Mouse (Mus musculus) splenic B cell, adult 2 months (primary cell): ENCODE data around the gene Dydc1.

Experiments used
- DNase-seq: peaks from one replicate; pipeline ENCODE4 v3.0.0-alpha.2; 2011; ENCODE audit warnings: low read depth, low spot score
- H3K27me3 ChIP-seq: 2 replicates; pipeline ENCODE4 v1.6.1; 2012; ENCODE audit warnings: mild to moderate bottlenecking, low read length, moderate library complexity, mixed read lengths; ENCODE audit not compliant: control insufficient read depth, poor library complexity, insufficient read depth, severe bottlenecking
- H3K36me3 ChIP-seq: 2 replicates; pipeline ENCODE4 v1.6.1; 2012; ENCODE audit warnings: mild to moderate bottlenecking, low read length, moderate library complexity, mixed read lengths; ENCODE audit not compliant: control insufficient read depth, poor library complexity, insufficient read depth, severe bottlenecking

Dydc1 gene

DNA sequence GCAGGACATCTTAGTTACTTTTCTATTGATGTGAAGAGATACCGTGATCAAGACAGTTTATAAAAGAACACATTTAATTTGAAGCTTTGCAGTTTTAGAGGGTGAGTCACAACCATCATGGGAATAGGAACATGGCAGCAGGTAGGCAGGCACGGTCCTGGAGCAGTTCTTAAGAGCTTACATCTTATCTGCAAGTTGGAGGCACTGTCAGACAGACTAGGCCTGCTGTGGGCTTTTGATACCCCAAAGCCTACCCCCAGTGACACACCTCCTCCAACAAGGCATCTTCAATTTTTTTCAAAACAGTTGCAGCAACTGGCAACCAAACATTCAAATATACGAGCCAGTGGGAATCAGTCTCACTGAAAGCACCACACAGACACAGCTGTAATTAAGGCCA lies 2.4 kb upstream of the Dydc1 start:
- no peaks in the 10 kb centered on the region for H3K36me3 ChIP-seq
- DNase-seq, result no peak
- no peaks in the 10 kb centered on the region for H3K27me3 ChIP-seq

DNA sequence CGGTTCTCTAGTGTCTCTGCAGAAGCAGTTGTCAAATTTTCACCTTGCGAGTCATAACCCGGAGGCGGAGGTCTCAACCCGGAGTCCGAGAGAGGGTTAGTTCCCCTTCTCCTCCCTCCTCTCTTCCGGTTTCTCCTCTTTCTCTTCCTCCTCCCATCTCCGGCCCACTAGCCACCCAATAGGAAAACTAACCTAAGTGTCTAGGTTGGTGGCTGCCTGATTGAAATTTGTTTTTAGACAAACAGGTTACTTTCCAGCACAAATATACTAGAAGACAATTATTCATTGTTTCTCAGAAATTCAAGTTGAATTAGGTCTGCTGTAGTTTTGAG lies 199 bp downstream of the Dydc1 start:
- Histone ChIP-seq H3K36me3 (no peaks in the 10 kb centered on the region), H3K27me3 (no peaks in the 10 kb centered on the region)
- DNase-seq, result no peak

DNA sequence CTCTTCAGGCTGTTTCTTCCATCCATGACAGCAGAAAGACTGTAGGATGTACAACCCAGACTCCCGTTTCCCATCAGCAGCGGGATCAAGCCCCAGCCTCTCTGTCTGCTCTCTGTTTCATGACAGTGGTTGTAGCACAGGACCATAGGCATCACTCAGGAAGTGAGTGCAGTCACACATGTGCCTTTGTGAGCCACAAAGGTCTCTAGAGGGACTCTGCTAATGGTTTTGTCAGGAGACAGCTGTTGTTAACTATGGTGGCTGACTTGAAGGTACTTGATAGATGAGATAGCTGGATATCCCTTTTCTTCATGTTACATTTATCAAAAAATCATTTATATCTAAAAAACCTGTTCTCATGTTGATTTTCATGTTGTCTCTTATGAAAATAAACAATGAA lies 9.7 kb downstream of the Dydc1 start:
- Histone ChIP-seq H3K27me3 (no peaks in the 10 kb centered on the region), H3K36me3 (no peaks in the 10 kb centered on the region)
- no peak for DNase-seq

DNA sequence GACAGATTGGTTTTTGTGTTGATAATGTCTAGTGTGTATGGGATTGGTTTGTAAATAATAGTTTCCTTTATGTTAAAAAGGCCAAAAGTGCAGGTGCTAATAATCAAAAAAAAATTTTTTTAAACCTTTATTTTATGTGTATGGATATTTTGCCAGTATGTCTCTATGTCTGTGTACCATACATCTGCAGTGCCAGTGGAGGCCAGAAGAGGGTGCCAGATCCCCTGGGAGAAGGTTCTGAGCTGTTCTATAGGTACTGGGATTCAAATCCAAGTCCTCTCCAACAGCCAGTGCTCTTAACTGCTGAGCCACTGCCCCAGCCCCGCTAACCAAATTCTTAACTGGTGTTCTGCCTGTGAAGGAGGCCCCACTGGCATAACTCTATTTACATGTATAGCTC lies 14.8 kb downstream of the Dydc1 start:
- no peaks in the 10 kb centered on the region for H3K27me3 ChIP-seq
- H3K36me3 ChIP-seq, result no peaks in the 10 kb centered on the region
- DNase-seq, result peak; percentile 5

DNA sequence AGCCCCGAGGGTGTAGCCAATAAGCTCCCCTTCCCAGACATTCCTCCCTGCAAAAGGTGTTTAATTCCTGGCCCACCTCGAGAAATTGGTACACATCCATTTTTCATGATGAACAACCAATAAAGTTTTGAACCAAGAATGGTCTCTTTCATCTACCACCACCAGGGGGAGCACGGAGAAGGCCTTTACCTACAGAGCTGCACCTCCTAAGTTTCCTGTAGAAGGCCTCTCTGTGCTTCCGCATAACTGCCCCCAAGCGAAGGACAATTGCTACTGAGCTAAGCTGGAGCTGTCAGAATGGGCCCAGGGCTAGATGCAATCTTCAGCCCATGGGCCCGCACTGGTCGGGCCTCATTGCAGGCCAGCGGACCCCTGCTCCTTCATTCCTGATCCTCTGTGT lies 18.1 kb downstream of the Dydc1 start:
- Histone ChIP-seq H3K36me3 (no peaks in the 10 kb centered on the region), H3K27me3 (no peaks in the 10 kb centered on the region)
- peak; percentile 11 for DNase-seq

DNA sequence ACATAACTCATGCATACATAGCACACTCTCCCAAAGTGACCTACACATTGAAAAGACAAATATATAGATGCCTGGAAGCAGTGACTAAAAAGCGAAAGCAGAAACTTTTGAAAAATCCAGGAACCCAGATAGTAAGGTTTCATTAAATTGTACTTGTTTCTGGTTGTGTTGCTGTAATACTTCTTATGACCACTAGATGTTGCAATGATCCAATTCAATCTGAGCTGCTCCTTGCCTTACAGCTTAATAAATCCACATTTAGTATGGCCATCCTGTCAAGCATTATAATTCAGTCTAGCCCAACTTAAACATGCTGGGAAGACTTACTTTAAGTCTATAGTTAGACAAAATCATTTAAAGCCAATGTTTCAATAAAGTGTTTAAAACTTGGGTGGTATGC lies 21.4 kb downstream of the Dydc1 start:
- Histone ChIP-seq H3K27me3 (no peaks in the 10 kb centered on the region), H3K36me3 (no peaks in the 10 kb centered on the region)
- no peak for DNase-seq

DNA sequence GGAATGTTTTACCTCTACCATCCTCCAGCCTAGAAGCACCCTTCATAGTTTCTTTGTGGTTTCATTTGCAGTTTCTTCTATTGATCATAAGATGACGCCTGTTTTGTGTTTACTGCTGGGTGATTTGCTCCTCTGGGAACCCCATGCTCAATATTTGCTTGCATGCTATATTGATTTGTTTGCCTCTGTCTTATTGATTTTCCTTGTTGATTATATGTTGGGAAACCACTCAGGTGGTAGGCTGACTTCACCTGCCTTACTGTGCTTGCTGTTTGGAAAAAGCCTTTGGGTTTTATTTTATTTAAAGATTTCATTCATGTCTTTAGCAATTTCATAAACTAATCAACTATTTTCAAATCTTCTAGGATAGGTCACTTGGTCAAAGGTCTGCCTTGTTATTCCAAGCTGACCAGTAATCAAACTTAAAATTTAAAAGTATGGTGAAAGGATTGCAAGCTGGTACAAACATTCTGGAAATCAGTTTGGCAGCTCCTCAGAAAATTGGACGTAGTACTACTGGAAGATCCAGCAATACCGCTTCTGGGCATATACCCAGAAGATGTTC lies 23.7 kb downstream of the Dydc1 start:
- no peak for DNase-seq
- Histone ChIP-seq H3K27me3 (no peaks in the 10 kb centered on the region), H3K36me3 (no peaks in the 10 kb centered on the region)

DNA sequence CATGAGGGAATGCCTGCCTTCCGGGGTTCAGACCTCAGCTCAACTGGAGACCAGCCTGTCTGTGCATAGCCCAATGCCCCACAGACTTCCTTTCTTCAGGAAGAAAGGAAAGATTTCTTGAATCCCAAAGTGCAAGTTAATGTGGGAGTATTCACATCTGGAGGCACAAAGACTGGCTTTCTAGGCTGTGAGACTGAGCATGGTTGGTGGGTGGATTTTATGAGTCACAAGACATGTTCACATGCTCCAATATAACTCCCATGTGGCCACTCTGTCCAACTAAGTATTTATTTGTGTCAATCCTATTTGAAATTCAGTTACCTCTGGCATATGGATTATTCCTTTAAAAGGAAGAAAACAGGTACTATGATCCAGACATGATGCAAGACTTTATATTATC lies 26.0 kb downstream of the Dydc1 start:
- Histone ChIP-seq H3K36me3 (no peaks in the 10 kb centered on the region), H3K27me3 (no peaks in the 10 kb centered on the region)
- no peak for DNase-seq

DNA sequence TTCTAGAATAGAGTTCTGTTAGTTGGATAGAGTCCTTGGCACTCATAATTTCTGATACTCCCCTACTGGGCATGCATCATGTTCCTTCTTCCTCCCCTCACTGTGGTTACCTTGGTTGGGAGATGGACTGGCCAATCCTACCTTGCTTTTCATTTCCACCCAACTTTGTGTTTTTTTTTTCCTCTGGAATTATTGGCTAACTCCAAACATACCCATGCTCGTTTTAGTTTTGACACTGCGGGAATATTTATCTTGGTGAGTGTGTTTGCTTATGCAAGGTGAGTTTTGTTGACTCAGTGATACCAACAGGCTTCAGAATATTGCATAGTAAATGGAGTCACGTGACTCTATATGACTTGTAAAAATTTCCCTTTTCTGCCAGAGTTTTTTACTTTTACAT lies 28.0 kb downstream of the Dydc1 start:
- no peak for DNase-seq
- Histone ChIP-seq H3K36me3 (no peaks in the 10 kb centered on the region), H3K27me3 (no peaks in the 10 kb centered on the region)

DNA sequence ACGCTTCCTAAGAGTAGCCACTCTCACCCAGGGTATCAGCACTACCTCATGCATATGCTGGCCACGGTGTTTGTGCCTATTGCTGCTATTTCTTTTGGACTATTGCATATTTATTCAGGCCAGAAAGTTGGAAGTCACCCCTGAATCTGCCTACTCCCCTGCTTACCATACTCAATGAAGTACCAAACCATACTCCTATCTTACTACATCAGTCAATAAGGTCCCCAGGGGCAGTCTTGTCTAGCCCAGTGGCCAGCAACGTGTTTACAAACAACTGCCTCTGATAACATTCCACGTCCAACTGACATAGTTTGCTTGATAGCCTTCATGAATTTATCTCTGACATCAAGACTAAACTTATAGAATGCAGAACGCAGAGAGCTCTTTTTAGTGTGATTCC lies 28.5 kb downstream of the Dydc1 start:
- no peak for DNase-seq
- Histone ChIP-seq H3K27me3 (no peaks in the 10 kb centered on the region), H3K36me3 (no peaks in the 10 kb centered on the region)

DNA sequence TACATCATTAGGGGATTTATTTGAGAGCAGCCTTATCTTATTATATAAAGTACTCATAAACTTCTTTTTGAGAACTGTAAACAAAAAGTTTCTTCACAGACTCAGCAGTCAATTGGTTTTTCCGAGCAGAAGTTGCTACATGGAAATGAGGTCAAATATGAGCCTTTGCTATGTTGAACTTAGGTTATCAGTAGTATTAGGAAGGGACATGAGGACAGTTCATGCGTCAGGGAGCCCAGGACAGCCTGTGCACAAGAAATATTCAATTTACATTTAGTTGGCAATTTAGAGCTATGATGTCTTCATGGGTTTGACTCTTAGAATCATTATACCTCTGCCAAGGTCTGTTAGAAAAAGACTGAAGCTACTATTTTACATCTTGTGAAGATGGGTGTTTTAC lies 29.6 kb downstream of the Dydc1 start:
- no peaks in the 10 kb centered on the region for H3K27me3 ChIP-seq
- no peaks in the 10 kb centered on the region for H3K36me3 ChIP-seq
- no peak for DNase-seq

DNA sequence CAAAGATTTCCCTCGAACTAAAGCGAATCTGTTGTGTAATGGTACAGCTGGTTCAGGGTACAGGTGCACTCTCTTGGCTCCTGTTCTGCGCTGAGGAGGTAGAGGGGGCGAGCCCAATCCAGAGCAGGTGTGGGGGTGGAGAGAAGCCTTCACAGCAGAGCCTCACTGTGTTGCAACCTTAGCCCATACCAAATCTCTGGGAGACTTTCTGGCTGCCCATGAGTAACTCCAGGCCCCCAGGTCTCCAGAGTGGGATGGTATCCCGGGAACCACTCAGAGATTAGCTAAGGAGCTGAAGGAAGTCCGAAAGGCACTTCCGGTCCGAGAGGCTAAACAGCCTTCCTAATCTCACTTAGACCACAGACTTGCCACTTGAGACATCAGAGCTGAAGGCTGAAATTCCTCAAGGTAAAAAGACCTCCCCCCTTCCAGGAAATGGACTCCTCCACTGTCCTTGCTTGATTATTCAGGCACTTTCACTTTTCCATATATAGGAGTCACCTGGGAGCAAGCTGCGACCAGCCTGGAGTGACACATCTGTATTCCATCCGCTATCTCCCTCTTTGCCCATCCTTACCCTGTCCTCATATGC lies 32.2 kb downstream of the Dydc1 start, which contains the start of gene Mat1a:
Gene Mat1a, plus strand, starts transcription at position 183 of the 592 bp plus-strand sequence.
- Histone ChIP-seq H3K27me3 (no peaks in the 10 kb centered on the region), H3K36me3 (no peaks in the 10 kb centered on the region)
- DNase-seq, result no peak

DNA sequence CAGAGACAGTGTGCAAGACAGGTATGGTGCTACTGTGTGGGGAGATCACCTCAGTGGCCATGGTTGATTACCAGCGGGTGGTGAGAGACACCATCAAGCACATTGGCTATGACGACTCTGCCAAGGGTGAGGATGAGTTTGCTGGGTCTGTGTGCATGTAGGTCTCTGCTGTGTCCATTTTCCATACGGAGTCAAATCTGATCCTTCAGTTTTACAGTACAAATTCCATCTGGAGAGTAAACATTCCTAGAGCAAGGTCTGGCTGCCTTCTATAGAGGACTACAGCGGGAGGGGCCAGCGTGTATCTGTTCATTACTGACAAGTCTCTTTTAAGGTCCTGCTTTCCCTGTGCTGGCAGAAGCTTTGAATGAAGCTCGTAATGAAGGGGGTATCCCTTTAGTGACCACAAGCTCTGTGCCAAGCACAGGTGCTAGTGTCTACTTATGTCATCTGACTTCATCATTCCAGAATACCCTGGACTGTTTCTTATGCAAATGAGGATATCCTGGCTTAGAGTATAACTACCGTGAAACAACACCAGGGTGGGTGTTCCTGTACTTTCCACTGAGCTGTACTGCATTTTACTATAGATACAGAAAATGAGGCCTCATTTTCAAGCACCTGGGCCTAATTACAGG lies 38.4 kb downstream of the Dydc1 start:
- DNase-seq, result no peak
- Histone ChIP-seq H3K27me3 (no peaks in the 10 kb centered on the region), H3K36me3 (no peaks in the 10 kb centered on the region)

DNA sequence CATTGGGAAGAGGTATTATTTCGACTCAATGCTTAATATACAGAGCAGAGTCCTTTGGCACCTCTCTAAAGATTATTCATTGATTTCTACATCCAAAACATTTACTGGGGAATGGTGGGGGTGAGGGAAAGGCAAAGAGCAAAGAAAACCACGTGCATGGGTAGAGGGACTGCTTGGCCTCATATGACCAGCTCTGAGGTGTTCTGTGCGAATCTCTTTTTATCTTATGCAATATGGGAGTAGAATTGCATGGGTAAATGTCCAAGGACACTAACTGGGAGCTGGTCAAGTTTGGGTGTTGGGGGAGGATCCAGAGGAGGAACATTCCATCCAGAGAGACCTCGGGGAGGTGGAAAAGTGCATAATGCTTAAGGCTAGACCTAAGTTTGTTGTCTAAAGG lies 40.2 kb downstream of the Dydc1 start:
- Histone ChIP-seq H3K36me3 (no peaks in the 10 kb centered on the region), H3K27me3 (no peaks in the 10 kb centered on the region)
- DNase-seq, result no peak

DNA sequence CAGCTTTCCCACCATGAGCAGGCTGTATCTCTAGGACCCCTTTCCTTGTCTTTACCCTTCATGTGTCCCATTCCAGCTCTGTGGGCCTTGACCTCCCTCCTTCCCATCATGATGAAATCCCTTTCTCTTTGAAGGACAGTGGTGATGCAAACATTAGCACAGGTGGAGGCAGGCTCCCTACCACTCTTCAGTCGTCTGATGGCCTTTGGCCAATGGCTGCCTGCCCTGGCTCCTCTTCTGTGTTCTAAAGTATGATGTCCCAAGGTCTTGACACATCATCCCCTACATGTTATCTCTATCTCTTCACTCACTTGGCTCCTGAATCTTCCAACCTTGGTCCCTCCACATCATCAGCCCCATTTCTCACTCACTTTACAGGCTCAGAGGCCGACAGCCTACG lies 43.6 kb downstream of the Dydc1 start:
- DNase-seq, result no peak
- H3K27me3 ChIP-seq, result no peaks in the 10 kb centered on the region
- no peaks in the 10 kb centered on the region for H3K36me3 ChIP-seq

DNA sequence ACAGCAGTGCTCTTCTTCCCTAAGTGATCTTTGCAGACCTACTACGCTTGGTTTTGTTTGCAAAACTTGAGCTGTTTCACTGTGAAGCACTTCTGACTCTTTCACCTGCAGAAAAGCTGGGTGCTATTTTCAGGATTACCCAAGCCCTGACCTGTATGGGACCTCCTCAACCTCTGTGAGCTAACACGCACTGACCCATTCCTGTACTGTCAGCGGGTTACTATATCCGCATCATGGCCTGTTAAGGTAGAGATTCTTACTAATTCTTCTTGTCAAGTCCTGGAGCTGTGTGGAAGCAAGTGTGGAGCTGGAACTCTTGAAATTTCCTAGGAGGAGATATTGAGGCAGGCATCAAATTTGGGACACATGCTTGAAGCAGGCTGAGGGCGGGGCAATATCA lies 52.0 kb downstream of the Dydc1 start:
- H3K36me3 ChIP-seq, result no peaks in the 10 kb centered on the region
- DNase-seq, result no peak

More for the DNA sequence above, 52.0 kb downstream of the Dydc1 start:
- H3K27me3 ChIP-seq, result no peaks in the 10 kb centered on the region
